Comparison of ENCODE assay signal across 8 mouse cellular contexts in genomic region chr1:42851810-42852209, GRCm38 (mm10). TPM values are rescaled to one million over a fixed set of nuclear protein-coding genes. Genes with fewer than 3 reads are reported as not detected.
DNase-seq lines count a peak whose midpoint lies in the region; ATAC-seq and TF ChIP-seq lines count a peak whose summit lies in the region.

No protein-coding gene starts in this region.

- no peak for ATAC-seq in forebrain, embryonic 16.5 days

- peak overlapping the region; percentile 92 for H3K27ac ChIP-seq in liver, adult 2 months (replicated peaks; ENCODE audit: insufficient read depth, low read depth, low read length)
- H3K27ac ChIP-seq in forebrain, embryonic 16.5 days (ENCODE audit: low read length): no peak overlapping the region

- intact Hi-C loops in gastrocnemius, postnatal 36 days (cut with DNase I): no loop called here

- peaks cover 3% of the 10 kb centered on the region; the same call in 1 of the 2 replicates for H3K79me2 ChIP-seq in liver, adult 2 months (ENCODE audit: control insufficient read depth, insufficient read depth, low read length)

- peak; percentile 35 for DNase-seq in liver, adult 2 months (ENCODE audit: extremely low read depth, low read depth, low spot score)
- no peak for DNase-seq in liver
- peak; percentile 21 for DNase-seq in brain, adult 2 months (ENCODE audit: low read depth, low spot score)
- peak; percentile 14 for DNase-seq in mesoderm, embryonic 11.5 days (ENCODE audit: low read depth, low spot score)
- no peak for DNase-seq in gastrocnemius, postnatal 36 days
- DNase-seq in retina, postnatal 1 day: no peak
- no peak for DNase-seq in left cerebral cortex, adult 18-20 months (ENCODE audit: low spot score in 2 of 2)

- no peaks in the 10 kb centered on the region for H3K9me3 ChIP-seq in forebrain, embryonic 16.5 days (ENCODE audit: control insufficient read depth, low read length)

- H3K36me3 ChIP-seq in liver, adult 2 months (ENCODE audit: control insufficient read depth, insufficient read depth, low read length): no peaks in the 10 kb centered on the region
- H3K36me3 ChIP-seq in forebrain, embryonic 16.5 days (ENCODE audit: control insufficient read depth, insufficient read depth): no peaks in the 10 kb centered on the region

- peak overlapping the region; percentile 94 for H3K4me3 ChIP-seq in liver, adult 2 months (ENCODE audit: insufficient read depth, low read depth, low read length)
- peak overlapping the region; percentile 65 for H3K4me3 ChIP-seq in forebrain, embryonic 16.5 days (replicated peaks; ENCODE audit: low read length)

- no peak for TF ChIP-seq POLR2A in liver, adult 2 months (IDR thresholded peaks at IDR 0.05; ENCODE audit: extremely low read depth, insufficient read depth, low read length)

- peak overlapping the region; percentile 67 for H3K4me2 ChIP-seq in forebrain, embryonic 16.5 days (ENCODE audit: low read length)

- H3K27me3 ChIP-seq in liver, adult 2 months (ENCODE audit: control insufficient read depth, insufficient read depth, low read length): no peaks in the 10 kb centered on the region
- H3K27me3 ChIP-seq in forebrain, embryonic 16.5 days (replicated peaks; ENCODE audit: control insufficient read depth, insufficient read depth, low read length): no peaks in the 10 kb centered on the region; the same call in 1 of the 2 replicates

- peaks cover 7% of the 10 kb centered on the region for H3K4me1 ChIP-seq in liver, adult 2 months (ENCODE audit: control insufficient read depth, insufficient read depth, low read length)
- peaks cover 9% of the 10 kb centered on the region for H3K4me1 ChIP-seq in forebrain, embryonic 16.5 days (replicated peaks; ENCODE audit: control insufficient read depth, insufficient read depth, low read length)

- 4% methylated on average over 16 of the region's 16 CpGs for WGBS in liver, adult 2 months
- 3% methylated on average over 16 of the region's 16 CpGs for whole genome bisulfite sequencing in forebrain, embryonic 16.5 days

- peak overlapping the region; percentile 88 for H3K9ac ChIP-seq in liver, adult 2 months (ENCODE audit: low read depth, low read length)
- peak overlapping the region; percentile 66 for H3K9ac ChIP-seq in forebrain, embryonic 16.5 days (replicated peaks; ENCODE audit: low read depth, low read length)

- no peak for TF ChIP-seq CTCF in liver, adult 2 months (IDR thresholded peaks at IDR 0.05; ENCODE audit: low read depth, low read length)

RNA-seq across cellular contexts. Expression of gene Mrps9, which starts 0.8 kb away (rescaled TPM):
- total RNA-seq in liver, adult 2 months (2014; rRNA removed): 29.3 and 31.0 TPM in 2 replicates
- polyA plus RNA-seq in liver, adult 2 months (2012; rRNA removed): 13.6 and 16.4 TPM in 2 replicates
- polyA plus RNA-seq in forebrain, embryonic 16.5 days (2015; fragmentation: Nextera tagmentation; extraction: Ambion mirVana): 33.5 and 35.8 TPM in 2 replicates
- 10 to 100 TPM; 44.5 to 49.6 TPM for total RNA-seq in gastrocnemius, postnatal 36 days (2021)
- 10 to 100 TPM; 40.4 to 41.4 TPM for total RNA-seq in left cerebral cortex, adult 18-20 months (2021)

Comparison
In these comparisons a context has a peak if more than half of its experiments do, and no peak if none do; other contexts are left out.
1. DNase-seq: peak in liver, adult 2 months (single experiment), brain, adult 2 months (single experiment) and mesoderm, embryonic 11.5 days (single experiment); none in liver (single experiment), gastrocnemius, postnatal 36 days (0 of 2), retina, postnatal 1 day (single experiment) and left cerebral cortex, adult 18-20 months (0 of 2).